Mouse (Mus musculus) ES-E14 (cell line): ENCODE data around the gene Lmf1. TPM values are rescaled to one million over a fixed set of nuclear protein-coding genes. Genes with fewer than 3 reads are reported as not detected.

ENCODE experiments used
- DNase-seq: peaks from one replicate; pipeline ENCODE4 v3.0.0-alpha.2; 2013; ENCODE audit warnings: low read depth, low spot score
- H3K27ac ChIP-seq: 2 replicates; pipeline ENCODE4 v1.5.1; 2012; ENCODE audit warnings: low read depth, mild to moderate bottlenecking, low read length, moderate library complexity, mixed read lengths; ENCODE audit not compliant: poor library complexity, insufficient read depth, severe bottlenecking
- H3K36me3 ChIP-seq: 2 replicates; pipeline ENCODE4 v1.6.1; 2012; ENCODE audit warnings: mild to moderate bottlenecking, low read length, moderate library complexity, mixed read lengths; ENCODE audit not compliant: control insufficient read depth, poor library complexity, insufficient read depth, severe bottlenecking
- H3K4me1 ChIP-seq, 2 experiments: fragments of 150-350 bp in 1 of 2; sonication (generic) in 1 of 2; 2 replicates each; pipeline ENCODE4 v1.6.1; 2012; ENCODE audit warnings: low read length in 2 of 2, mild to moderate bottlenecking in 1 of 2, mixed read lengths in 1 of 2; ENCODE audit not compliant: control insufficient read depth in 2 of 2, insufficient read depth in 2 of 2, poor library complexity in 1 of 2
- H3K4me3 ChIP-seq, 2 experiments: fragments of 150-350 bp in 1 of 2; sonication (generic) in 1 of 2; 2 replicates each; pipeline ENCODE4 v1.5.1; 2012; ENCODE audit warnings: low read length in 2 of 2, low read depth in 1 of 2, mild to moderate bottlenecking in 1 of 2, mixed read lengths in 1 of 2; ENCODE audit not compliant: insufficient read depth in 1 of 2, poor library complexity in 1 of 2, severe bottlenecking in 1 of 2
- H3K9ac ChIP-seq: 2 replicates; pipeline ENCODE4 v1.6.1; 2012; ENCODE audit warnings: low read depth, mild to moderate bottlenecking, low read length, mixed read lengths; ENCODE audit not compliant: poor library complexity, insufficient read depth, severe bottlenecking
- H3K9me3 ChIP-seq: fragments of 150-350 bp; sonication (generic); 2 replicates; pipeline ENCODE4 v1.6.1; 2012; ENCODE audit warnings: low read depth, mild to moderate bottlenecking, low read length; ENCODE audit not compliant: control insufficient read depth, insufficient read depth
- CHD2 ChIP-seq: IDR thresholded peaks from 2 replicates; pipeline ENCODE4 v1.6.1; 2014; ENCODE audit warnings: mild to moderate bottlenecking, low read depth, low read length, inconsistent platforms
- HCFC1 ChIP-seq: IDR thresholded peaks from 2 replicates; pipeline ENCODE4 v1.6.1; 2012; ENCODE audit warnings: low read length, inconsistent platforms, borderline replicate concordance; ENCODE audit not compliant: insufficient read depth
- MAFK ChIP-seq: IDR thresholded peaks from 2 replicates; pipeline ENCODE4 v1.6.1; 2014; ENCODE audit warnings: mild to moderate bottlenecking, low read depth, low read length, inconsistent platforms; ENCODE audit not compliant: insufficient read depth
- ZC3H11A ChIP-seq: IDR thresholded peaks from 2 replicates; pipeline ENCODE4 v1.6.1; 2012; ENCODE audit warnings: low read depth, mild to moderate bottlenecking, inconsistent platforms, low read length, borderline replicate concordance
- ZNF384 ChIP-seq: IDR thresholded peaks from 2 replicates; pipeline ENCODE4 v1.6.1; 2012; ENCODE audit warnings: low read depth, low read length, inconsistent platforms
- in situ Hi-C, 2 experiments: fragments of 600-800 bp; cut with MboI; formaldehyde crosslinking; loops; one replicate each; pipeline ENCODE4 v1.15.1; 2025; ENCODE audit warnings: low sequenced_read_pairs in 2 of 2, inconsistent platforms in 1 of 2; ENCODE audit not compliant: unreplicated experiment in 2 of 2
- total RNA-seq: library from RNA; depleted of rRNA; stranded (reverse); fragments of 300-350 nt; gene quantifications from 2 replicates; pipeline ENCODE4 v1.2.3, GENCODE M21; 2012

The Lmf1 gene
- total RNA-seq, 1 experiment, result 16.6 TPM

GRCm38 (mm10) chr17:25609506-25609828, 30.6 kb downstream of the Lmf1 start:
- Histone ChIP-seq H3K9me3 (no peaks in the 10 kb centered on the region), H3K27ac (no peak overlapping the region), H3K4me3 (no peak overlapping the region), H3K4me1 (peaks cover 1 to 18% of the 10 kb centered on the region in 2 experiments; a peak in 3 of 4 replicates), H3K9ac (no peak overlapping the region), H3K36me3 (peaks cover 7% of the 10 kb centered on the region; the same call in 1 of the 2 replicates)
- in situ Hi-C loops, result no loop called here
- TF ChIP-seq ZNF384 (no peak), ZC3H11A (no peak), MAFK (no peak), CHD2 (no peak), HCFC1 (no peak)
- no peak for DNase-seq

DNA sequence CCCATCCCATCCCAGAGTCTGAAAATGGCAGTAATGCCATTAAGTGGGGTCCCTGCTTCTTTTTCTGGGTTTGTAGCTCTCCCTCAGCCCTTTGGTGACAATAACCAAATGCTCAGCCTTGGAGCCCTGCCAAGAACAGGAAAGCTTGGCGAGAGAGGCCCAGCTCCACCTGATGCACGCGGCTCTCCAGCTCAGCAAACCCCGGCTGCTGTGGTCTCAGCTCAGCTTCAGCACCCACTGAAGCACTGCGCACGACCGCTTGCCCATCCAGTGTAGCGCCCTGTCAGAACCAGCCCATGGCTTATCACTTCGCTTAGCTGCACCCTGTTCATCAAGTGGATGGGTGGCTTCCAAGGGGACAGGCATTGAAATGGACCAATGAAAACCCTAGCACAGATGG, 31.3 kb downstream of the Lmf1 start:
- Histone ChIP-seq H3K4me1 (peaks cover 1 to 18% of the 10 kb centered on the region in 2 experiments; a peak in 3 of 4 replicates), H3K36me3 (peaks cover 7% of the 10 kb centered on the region; the same call in 1 of the 2 replicates), H3K9me3 (no peaks in the 10 kb centered on the region), H3K27ac (no peak overlapping the region), H3K9ac (no peak overlapping the region), H3K4me3 (no peak overlapping the region)
- TF ChIP-seq ZC3H11A (no peak), ZNF384 (no peak), HCFC1 (no peak), CHD2 (no peak), MAFK (no peak)
- in situ Hi-C loops, result no loop called here
- DNase-seq, result no peak

GRCm38 (mm10) chr17:25612537-25612936, 33.7 kb downstream of the Lmf1 start:
- in situ Hi-C loops, result no loop called here
- TF ChIP-seq ZNF384, result no peak
- no peak for TF ChIP-seq CHD2
- TF ChIP-seq ZC3H11A, result no peak
- H3K27ac ChIP-seq, result no peak overlapping the region
- H3K4me1 ChIP-seq, result peaks cover 1 to 18% of the 10 kb centered on the region in 2 experiments; a peak in 3 of 4 replicates
- peaks cover 7% of the 10 kb centered on the region; the same call in 1 of the 2 replicates for H3K36me3 ChIP-seq
- DNase-seq, result no peak
- H3K9me3 ChIP-seq, result no peaks in the 10 kb centered on the region
- no peak overlapping the region; a peak in 1 of 4 replicates for H3K4me3 ChIP-seq
- H3K9ac ChIP-seq, result no peak overlapping the region

- in situ Hi-C loops, result no loop called here
- Histone ChIP-seq H3K4me3 (no peak overlapping the region), H3K9me3 (no peaks in the 10 kb centered on the region), H3K36me3 (peaks cover 5% of the 10 kb centered on the region; the same call in 1 of the 2 replicates), H3K27ac (no peak overlapping the region), H3K9ac (no peak overlapping the region), H3K4me1 (peaks cover 1 to 18% of the 10 kb centered on the region in 2 experiments; a peak in 3 of 4 replicates)
- no peak for TF ChIP-seq ZNF384
- TF ChIP-seq CHD2, result no peak
- no peak for TF ChIP-seq MAFK
- TF ChIP-seq HCFC1, result no peak
- no peak for TF ChIP-seq ZC3H11A
- no peak for DNase-seq
Observed at GRCm38 (mm10) chr17:25613323-25613722, 34.4 kb downstream of the Lmf1 start.
